Mouse (Mus musculus): ENCODE measurements around the gene Dlgap1. TPM values are rescaled to one million over a fixed set of nuclear protein-coding genes. Genes with fewer than 3 reads are reported as not detected.

Dlgap1 gene
- polyA plus RNA-seq, 1 experiment from 2014 or later: 34.9 TPM

- H3K36me3 ChIP-seq (replicated peaks; ENCODE audit: control insufficient read depth, insufficient read depth): no peaks in the 10 kb centered on the region
- H3K27ac ChIP-seq: no peak overlapping the region
- H3K9ac ChIP-seq: no peak overlapping the region
- ATAC-seq (ENCODE audit: low FRiP score) (no peak), DNase-seq (ENCODE audit: low spot score) (no peak)
- H3K9me3 ChIP-seq (ENCODE audit: control insufficient read depth, low read length): no peaks in the 10 kb centered on the region
- 88% methylated on average over 1 of the region's 1 CpGs for WGBS
- no peak overlapping the region for H3K4me3 ChIP-seq (replicated peaks; ENCODE audit: low read length)
- H3K27me3 ChIP-seq (ENCODE audit: control insufficient read depth, insufficient read depth, low read length): peaks cover 5% of the 10 kb centered on the region
- H3K4me2 ChIP-seq (replicated peaks): no peak overlapping the region
- peaks cover 7% of the 10 kb centered on the region; the same call in 1 of the 2 replicates for H3K4me1 ChIP-seq (replicated peaks; ENCODE audit: control insufficient read depth, insufficient read depth, low read length)
Observed at GRCm38 (mm10) chr17:70741696-70742095, 772.8 kb downstream of the Dlgap1 start.

GRCm38 (mm10) chr17:70744570-70745153 is 775.8 kb downstream of the Dlgap1 start:
- no peak overlapping the region for H3K4me2 ChIP-seq (replicated peaks)
- no peak overlapping the region for H3K27ac ChIP-seq
- peaks cover 20% of the 10 kb centered on the region for H3K27me3 ChIP-seq (ENCODE audit: control insufficient read depth, insufficient read depth, low read length)
- WGBS: 98% methylated on average over 5 of the region's 5 CpGs
- no peak overlapping the region for H3K4me3 ChIP-seq (replicated peaks; ENCODE audit: low read length)
- H3K9ac ChIP-seq: no peak overlapping the region
- H3K36me3 ChIP-seq (replicated peaks; ENCODE audit: control insufficient read depth, insufficient read depth): no peaks in the 10 kb centered on the region
- no peak for DNase-seq (ENCODE audit: low spot score)
- H3K4me1 ChIP-seq (replicated peaks; ENCODE audit: control insufficient read depth, insufficient read depth, low read length): peaks cover 15% of the 10 kb centered on the region
- no peaks in the 10 kb centered on the region for H3K9me3 ChIP-seq (ENCODE audit: control insufficient read depth, low read length)
- no peak for ATAC-seq (ENCODE audit: low FRiP score)

GRCm38 (mm10) chr17:70745385-70745784 is 776.5 kb downstream of the Dlgap1 start:
- DNase-seq (ENCODE audit: low spot score) (no peak), ATAC-seq (ENCODE audit: low FRiP score) (no peak)
- H3K36me3 ChIP-seq (replicated peaks; ENCODE audit: control insufficient read depth, insufficient read depth): no peaks in the 10 kb centered on the region
- H3K4me3 ChIP-seq (replicated peaks; ENCODE audit: low read length): no peak overlapping the region
- no peak overlapping the region for H3K27ac ChIP-seq
- H3K4me2 ChIP-seq (replicated peaks): no peak overlapping the region
- H3K4me1 ChIP-seq (replicated peaks; ENCODE audit: control insufficient read depth, insufficient read depth, low read length): peaks cover 15% of the 10 kb centered on the region
- peaks cover 24% of the 10 kb centered on the region for H3K27me3 ChIP-seq (ENCODE audit: control insufficient read depth, insufficient read depth, low read length)
- no peak overlapping the region for H3K9ac ChIP-seq
- 72% methylated on average over 6 of the region's 6 CpGs for WGBS
- no peaks in the 10 kb centered on the region for H3K9me3 ChIP-seq (ENCODE audit: control insufficient read depth, low read length)

- no peaks in the 10 kb centered on the region for H3K9me3 ChIP-seq (ENCODE audit: control insufficient read depth, low read length)
- no peak for ATAC-seq (ENCODE audit: low FRiP score)
- H3K27me3 ChIP-seq (ENCODE audit: control insufficient read depth, insufficient read depth, low read length): peaks cover 24% of the 10 kb centered on the region
- no peak overlapping the region for H3K9ac ChIP-seq
- no peak overlapping the region for H3K4me3 ChIP-seq (replicated peaks; ENCODE audit: low read length)
- no peak overlapping the region for H3K27ac ChIP-seq
- H3K36me3 ChIP-seq (replicated peaks; ENCODE audit: control insufficient read depth, insufficient read depth): no peaks in the 10 kb centered on the region
- WGBS: 31% methylated on average over 9 of the region's 9 CpGs
- no peak overlapping the region for H3K4me2 ChIP-seq (replicated peaks)
- DNase-seq (ENCODE audit: low spot score): no peak
- H3K4me1 ChIP-seq (replicated peaks; ENCODE audit: control insufficient read depth, insufficient read depth, low read length): peaks cover 18% of the 10 kb centered on the region
Observed at GRCm38 (mm10) chr17:70746379-70747079, 777.7 kb downstream of the Dlgap1 start.

- DNase-seq (ENCODE audit: low spot score): peak; percentile 27
- H3K36me3 ChIP-seq (replicated peaks; ENCODE audit: control insufficient read depth, insufficient read depth): no peaks in the 10 kb centered on the region
Observed at GRCm38 (mm10) chr17:70747731-70748475, 779.0 kb downstream of the Dlgap1 start.

GRCm38 (mm10) chr17:70748476-70748830 is 779.6 kb downstream of the Dlgap1 start:
- WGBS: 6% methylated on average over 10 of the region's 10 CpGs
- Histone ChIP-seq H3K4me1 (replicated peaks; ENCODE audit: control insufficient read depth, insufficient read depth, low read length) (peaks cover 18% of the 10 kb centered on the region), H3K9ac (no peak overlapping the region), H3K27me3 (ENCODE audit: control insufficient read depth, insufficient read depth, low read length) (peaks cover 24% of the 10 kb centered on the region), H3K4me3 (replicated peaks; ENCODE audit: low read length) (no peak overlapping the region), H3K4me2 (replicated peaks) (peak overlapping the region; percentile 42), H3K9me3 (ENCODE audit: control insufficient read depth, low read length) (no peaks in the 10 kb centered on the region), H3K27ac (peak overlapping the region; percentile 66; the same call in 1 of the 2 replicates), H3K36me3 (replicated peaks; ENCODE audit: control insufficient read depth, insufficient read depth) (no peaks in the 10 kb centered on the region)
- DNase-seq (ENCODE audit: low spot score) (no peak), ATAC-seq (ENCODE audit: low FRiP score) (no peak)

More at GRCm38 (mm10) chr17:70747731-70748475, 779.0 kb downstream of the Dlgap1 start:
- peak; percentile 35; the same call in 1 of the 2 replicates for ATAC-seq (ENCODE audit: low FRiP score)
- Histone ChIP-seq H3K4me2 (replicated peaks) (peak overlapping the region; percentile 42), H3K9ac (no peak overlapping the region), H3K4me3 (replicated peaks; ENCODE audit: low read length) (peak overlapping the region; percentile 8), H3K27me3 (ENCODE audit: control insufficient read depth, insufficient read depth, low read length) (peaks cover 24% of the 10 kb centered on the region), H3K27ac (peak overlapping the region; percentile 66; the same call in 1 of the 2 replicates), H3K4me1 (replicated peaks; ENCODE audit: control insufficient read depth, insufficient read depth, low read length) (peaks cover 18% of the 10 kb centered on the region), H3K9me3 (ENCODE audit: control insufficient read depth, low read length) (no peaks in the 10 kb centered on the region)
- WGBS: 1% methylated on average over 23 of the region's 23 CpGs

GRCm38 (mm10) chr17:70748964-70749650 is 780.2 kb downstream of the Dlgap1 start:
- ATAC-seq (ENCODE audit: low FRiP score) (no peak), DNase-seq (ENCODE audit: low spot score) (no peak)
- Histone ChIP-seq H3K27ac (no peak overlapping the region), H3K4me3 (replicated peaks; ENCODE audit: low read length) (no peak overlapping the region), H3K9ac (no peak overlapping the region), H3K4me2 (replicated peaks) (no peak overlapping the region), H3K36me3 (replicated peaks; ENCODE audit: control insufficient read depth, insufficient read depth) (no peaks in the 10 kb centered on the region), H3K4me1 (replicated peaks; ENCODE audit: control insufficient read depth, insufficient read depth, low read length) (peaks cover 18% of the 10 kb centered on the region), H3K9me3 (ENCODE audit: control insufficient read depth, low read length) (no peaks in the 10 kb centered on the region), H3K27me3 (ENCODE audit: control insufficient read depth, insufficient read depth, low read length) (peaks cover 24% of the 10 kb centered on the region)
- 43% methylated on average over 7 of the region's 7 CpGs for WGBS

GRCm38 (mm10) chr17:70750236-70751160 is 781.6 kb downstream of the Dlgap1 start:
- Histone ChIP-seq H3K27me3 (ENCODE audit: control insufficient read depth, insufficient read depth, low read length) (peaks cover 24% of the 10 kb centered on the region), H3K9me3 (ENCODE audit: control insufficient read depth, low read length) (no peaks in the 10 kb centered on the region), H3K9ac (no peak overlapping the region), H3K4me2 (replicated peaks) (peak overlapping the region; percentile 40), H3K4me3 (replicated peaks; ENCODE audit: low read length) (0 out of 2 replicates have a peak overlapping the region, but pooled peaks have one; percentile 12), H3K27ac (no peak overlapping the region), H3K4me1 (replicated peaks; ENCODE audit: control insufficient read depth, insufficient read depth, low read length) (peaks cover 23% of the 10 kb centered on the region), H3K36me3 (replicated peaks; ENCODE audit: control insufficient read depth, insufficient read depth) (no peaks in the 10 kb centered on the region)
- ATAC-seq (ENCODE audit: low FRiP score) (no peak), DNase-seq (ENCODE audit: low spot score) (no peak)
- 41% methylated on average over 17 of the region's 17 CpGs for WGBS
